Mouse (Mus musculus) lung, adult 2 months (tissue): Measurements from ENCODE around the gene Crybb1. TPM values are rescaled to one million over a fixed set of nuclear protein-coding genes. Genes with fewer than 3 reads are reported as not detected.

Experiments used
- DNase-seq: peaks from one replicate; pipeline ENCODE4 v3.0.0; 2022
- H3K4me1 ChIP-seq: fragments of 200-500 bp; 2 replicates; pipeline ENCODE4 v1.6.1; 2011; ENCODE audit warnings: low read length; ENCODE audit not compliant: control insufficient read depth, insufficient read depth
- H3K4me3 ChIP-seq: fragments of 200-500 bp; replicated peaks from 2 replicates; pipeline ENCODE3; 2011; ENCODE audit warnings: low read depth, mild to moderate bottlenecking, control low read depth, low read length; ENCODE audit errors: extremely low read depth
- CTCF ChIP-seq: fragments of 200-500 bp; IDR thresholded peaks from 2 replicates; pipeline ENCODE4 v1.5.1; 2011; ENCODE audit warnings: mild to moderate bottlenecking, low read length, control low read depth; ENCODE audit not compliant: insufficient read depth
- POLR2A ChIP-seq: fragments of 200-500 bp; IDR thresholded peaks from 2 replicates; pipeline ENCODE4 v1.6.1; 2011; ENCODE audit warnings: low read depth, mild to moderate bottlenecking, control low read depth, low read length, borderline replicate concordance; ENCODE audit errors: extremely low read depth
- WGBS: fragments of 180-500 bp; shearing (Covaris S2); methylation state at CpG from one replicate; pipeline ENCODE4 v1.1.7; 2018; 5-methylcytosine and 5-hydroxymethylcytosine counted together
- polyA plus RNA-seq: library from polyadenylated mRNA; depleted of rRNA; stranded (reverse); fragments of >200 nt; gene quantifications from 2 replicates; pipeline ENCODE4 v1.2.3, GENCODE M21; 2012

Crybb1 gene
- polyA plus RNA-seq, 1 experiment, result 0.14 TPM

DNA sequence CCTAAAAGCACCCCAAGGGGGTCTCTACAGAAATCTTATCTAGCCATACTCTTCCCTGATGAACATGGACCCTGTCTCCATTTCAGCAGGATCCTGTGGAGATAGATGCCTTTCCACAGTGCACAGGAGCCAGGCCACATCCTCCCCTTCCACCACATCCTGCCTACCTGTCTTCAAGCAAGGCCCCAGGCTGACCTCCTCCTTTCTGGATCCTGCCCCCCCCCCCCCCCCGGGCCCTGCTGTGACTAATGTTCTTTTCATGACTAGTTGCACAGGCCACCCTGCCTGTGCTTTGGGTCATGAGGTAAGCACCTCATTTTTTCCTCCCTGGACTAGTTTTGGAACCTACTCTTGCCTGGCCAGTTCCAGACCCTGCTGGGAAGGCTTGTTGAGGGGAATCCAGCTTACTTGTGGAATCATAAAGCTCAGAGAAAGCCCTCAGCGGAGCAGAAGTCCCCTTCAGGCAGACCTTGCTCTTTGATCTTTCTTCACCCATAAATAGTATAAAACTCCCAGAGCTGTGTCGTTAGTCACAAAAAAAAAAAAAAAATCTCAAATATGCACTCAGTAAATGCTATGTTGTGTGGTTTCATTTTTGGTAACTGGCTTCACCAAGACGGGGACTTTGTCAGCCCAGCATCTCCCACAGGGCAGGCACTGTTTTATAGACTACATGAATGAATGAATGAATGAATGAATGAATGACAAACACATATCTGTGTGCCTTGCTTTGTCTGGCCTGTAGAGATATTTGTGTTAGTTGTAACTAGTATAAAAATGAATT, 19.6 kb downstream of the Crybb1 start:
- 45% methylated on average over 4 of the region's 4 CpGs for WGBS
- DNase-seq, result no peak
- peaks cover 18% of the 10 kb centered on the region for H3K4me1 ChIP-seq
- TF ChIP-seq CTCF (no peak), POLR2A (no peak)
- no peak overlapping the region for H3K4me3 ChIP-seq

- WGBS, result 0% methylated on average over 62 of the region's 62 CpGs
- peaks cover 24% of the 10 kb centered on the region for H3K4me1 ChIP-seq
Measured at GRCm38 (mm10) chr5:112276267-112276873, 20.8 kb downstream of the Crybb1 start, which contains the start of gene Tpst2. Gene Tpst2 (plus strand): TSS chr5:112276691.

GRCm38 (mm10) chr5:112276907-112277348, 21.3 kb downstream of the Crybb1 start:
- no peak for DNase-seq
- TF ChIP-seq CTCF, result no peak
- no peak for TF ChIP-seq POLR2A
- WGBS, result 0% methylated on average over 24 of the region's 24 CpGs
- Histone ChIP-seq H3K4me3 (peak overlapping the region; percentile 93), H3K4me1 (peaks cover 28% of the 10 kb centered on the region)

More at GRCm38 (mm10) chr5:112276267-112276873, 20.8 kb downstream of the Crybb1 start, which contains the start of gene Tpst2:
- peak; percentile 100 for DNase-seq
- peak within 1 kb of the TSS; percentile 93 for H3K4me3 ChIP-seq
- TF ChIP-seq CTCF, result no peak
- TF ChIP-seq POLR2A, result peak; percentile 92; the same call in 1 of the 2 replicates

DNA sequence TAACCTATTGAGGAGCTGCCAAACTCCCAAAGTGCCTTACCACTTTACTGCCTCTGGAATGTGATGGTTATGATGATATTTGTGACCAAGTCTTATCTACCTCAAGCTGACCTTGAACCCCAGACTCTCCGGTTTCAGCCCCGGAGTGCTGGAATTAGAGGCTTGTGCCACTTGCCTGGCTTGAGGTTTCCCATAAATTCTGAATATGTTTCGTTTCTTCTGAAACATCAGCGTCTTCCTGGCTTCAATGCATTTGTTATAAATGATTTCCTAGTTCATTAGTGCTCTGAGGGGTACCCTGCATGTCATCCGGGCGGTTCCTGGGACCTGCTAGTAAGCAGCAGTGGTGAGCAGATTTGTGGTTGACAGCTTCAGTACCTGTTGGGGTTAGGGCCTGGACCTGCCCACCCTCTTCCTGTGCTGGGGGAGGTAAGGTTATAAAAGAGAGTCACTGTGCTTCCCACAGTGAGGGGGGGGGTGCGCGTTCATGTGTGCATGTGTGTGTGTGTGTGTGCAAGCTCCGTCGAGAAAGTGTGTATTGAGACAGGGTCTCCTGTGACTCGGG, 22.4 kb downstream of the Crybb1 start:
- WGBS, result 61% methylated on average over 11 of the region's 11 CpGs
- DNase-seq, result no peak
- Histone ChIP-seq H3K4me1 (peaks cover 35% of the 10 kb centered on the region), H3K4me3 (peak overlapping the region; percentile 6)
- TF ChIP-seq CTCF (no peak), POLR2A (no peak)

- H3K4me3 ChIP-seq, result no peak overlapping the region
Measured at GRCm38 (mm10) chr5:112279181-112280021, 23.8 kb downstream of the Crybb1 start.

GRCm38 (mm10) chr5:112280151-112280550, 24.5 kb downstream of the Crybb1 start:
- Histone ChIP-seq H3K4me3 (no peak overlapping the region), H3K4me1 (peaks cover 54% of the 10 kb centered on the region)
- no peak for DNase-seq
- WGBS, result 47% methylated on average over 7 of the region's 7 CpGs
- TF ChIP-seq POLR2A (no peak), CTCF (no peak)

More at GRCm38 (mm10) chr5:112279181-112280021, 23.8 kb downstream of the Crybb1 start:
- peaks cover 47% of the 10 kb centered on the region for H3K4me1 ChIP-seq
- no peak for DNase-seq
- 51% methylated on average over 17 of the region's 17 CpGs for WGBS
- TF ChIP-seq CTCF, result no peak
- no peak for TF ChIP-seq POLR2A

DNA sequence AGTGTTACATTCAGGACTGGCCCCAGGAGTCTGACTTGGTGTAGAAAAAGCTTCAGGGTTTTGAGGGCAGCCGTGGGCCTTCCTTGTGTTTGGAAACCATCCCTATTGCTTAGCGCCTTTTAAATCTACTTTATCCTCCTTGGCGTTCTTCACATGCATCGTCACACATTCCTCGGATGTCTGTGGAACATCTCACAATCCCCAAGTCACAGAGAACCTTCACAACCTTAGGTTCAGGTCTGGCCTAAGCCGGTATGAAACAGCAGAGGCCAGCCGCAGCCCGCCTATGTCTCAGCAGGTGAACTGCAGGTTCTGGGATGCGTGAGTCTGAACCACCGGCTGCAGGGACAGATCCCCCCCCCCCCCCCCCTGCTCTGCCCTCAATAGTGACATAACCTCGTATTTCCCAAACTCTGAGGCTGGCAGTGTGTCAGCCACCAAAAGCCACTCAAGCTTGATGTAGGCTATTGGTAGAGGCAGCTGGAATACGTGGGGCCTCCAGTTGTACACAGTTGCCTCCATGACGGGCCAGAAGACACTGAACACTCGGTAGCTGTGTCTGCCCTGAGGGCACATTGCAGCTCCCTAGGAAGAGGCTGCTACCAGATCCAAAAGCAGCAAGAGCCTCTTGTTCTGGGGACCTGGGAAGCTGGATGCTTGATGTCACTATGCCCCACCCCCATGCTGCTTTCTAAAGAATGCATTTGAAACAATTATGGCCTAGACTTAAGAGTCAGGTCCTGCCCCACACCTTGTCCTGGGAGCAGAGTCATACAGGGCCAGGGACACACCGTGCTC, 25.4 kb downstream of the Crybb1 start:
- H3K4me1 ChIP-seq, result peaks cover 55% of the 10 kb centered on the region

DNA sequence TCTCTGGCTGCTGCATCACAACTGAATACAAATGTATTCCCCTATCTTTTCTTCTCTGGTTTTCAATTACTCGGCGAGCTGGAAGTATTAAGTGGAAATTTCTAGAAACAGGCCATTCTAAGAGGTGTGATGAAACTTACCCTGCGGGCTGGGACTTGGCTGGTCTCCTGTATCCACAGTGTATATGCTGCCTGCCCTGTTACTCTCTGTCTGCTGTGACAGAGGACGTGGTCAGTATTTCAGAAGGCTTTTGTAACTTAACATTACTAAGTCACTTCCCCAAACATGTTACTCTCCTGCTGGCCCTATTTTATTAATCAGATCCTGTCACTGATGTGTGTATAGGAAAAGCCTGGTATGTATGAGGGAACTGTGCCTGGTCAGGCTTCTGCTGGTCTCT, 26.1 kb downstream of the Crybb1 start:
- DNase-seq, result no peak
- TF ChIP-seq CTCF, result no peak
- no peak for TF ChIP-seq POLR2A
- peaks cover 59% of the 10 kb centered on the region for H3K4me1 ChIP-seq
- 50% methylated on average over 4 of the region's 4 CpGs for WGBS
- H3K4me3 ChIP-seq, result no peak overlapping the region

More for the DNA sequence above, 25.4 kb downstream of the Crybb1 start:
- DNase-seq, result no peak
- WGBS, result 51% methylated on average over 15 of the region's 15 CpGs
- H3K4me3 ChIP-seq, result no peak overlapping the region
- no peak for TF ChIP-seq POLR2A
